In genomic region chr1:184807627-184808417, GRCm38 (mm10) we compare ENCODE assay signal across 13 mouse cellular contexts. TPM values are rescaled to one million over a fixed set of nuclear protein-coding genes. Genes with fewer than 3 reads are reported as not detected.
DNase-seq lines count a peak whose midpoint lies in the region; ATAC-seq and TF ChIP-seq lines count a peak whose summit lies in the region.
"Had no signal": no experiment of that assay in that cellular context is flagged by ENCODE, and none has a peak within 500 bp of the region (broad histone marks: within the 10 kb centered on the region; RNA-seq: fewer than 3 reads in every experiment).

No protein-coding gene starts in this region.

- H3K27ac ChIP-seq in layer of hippocampus, adult 2 months, result no peak overlapping the region
- H3K27ac ChIP-seq in bone marrow, adult 2 months (ENCODE audit: control insufficient read depth, insufficient read depth, low read depth, low read length, poor library complexity), result peak overlapping the region; percentile 86
- peak overlapping the region; percentile 78 for H3K27ac ChIP-seq in liver, embryonic 16.5 days (ENCODE audit: low read length)
- H3K27ac ChIP-seq in stomach, embryonic 16.5 days (ENCODE audit: low read length), result no peak overlapping the region
- no peak overlapping the region for H3K27ac ChIP-seq in forebrain, embryonic 11.5 days (ENCODE audit: low read depth, low read length)
- H3K27ac ChIP-seq: hindbrain, embryonic 10.5 days; limb, embryonic 15.5 days; neural tube, embryonic 12.5 days had no signal

- peak overlapping the region; percentile 40 for H3K4me2 ChIP-seq in liver, embryonic 16.5 days (ENCODE audit: low read depth, low read length)
- no peak overlapping the region for H3K4me2 ChIP-seq in stomach, embryonic 16.5 days (ENCODE audit: low read depth, low read length)
- H3K4me2 ChIP-seq in forebrain, embryonic 11.5 days (ENCODE audit: low read depth, low read length, severe bottlenecking), result no peak overlapping the region
- H3K4me2 ChIP-seq: limb, embryonic 15.5 days; neural tube, embryonic 12.5 days had no signal

- no peaks in the 10 kb centered on the region for H3K9me3 ChIP-seq in liver, embryonic 16.5 days (replicated peaks; ENCODE audit: control insufficient read depth, low read length)
- H3K9me3 ChIP-seq in stomach, embryonic 16.5 days (replicated peaks; ENCODE audit: control insufficient read depth, low read length), result no peaks in the 10 kb centered on the region
- no peaks in the 10 kb centered on the region for H3K9me3 ChIP-seq in forebrain, embryonic 11.5 days (ENCODE audit: control insufficient read depth, low read length)
- H3K9me3 ChIP-seq: hindbrain, embryonic 10.5 days; limb, embryonic 15.5 days; neural tube, embryonic 12.5 days had no signal

- TF ChIP-seq POLR2A in bone marrow, adult 2 months (IDR thresholded peaks at IDR 0.05; ENCODE audit: borderline replicate concordance, control insufficient read depth, low read depth, low read length), result no peak

- peaks cover 3% of the 10 kb centered on the region for H3K4me1 ChIP-seq in bone marrow, adult 2 months (ENCODE audit: control insufficient read depth, insufficient read depth, low read length)
- peaks cover 11% of the 10 kb centered on the region for H3K4me1 ChIP-seq in liver, embryonic 16.5 days (ENCODE audit: control insufficient read depth, low read depth, low read length)
- peaks cover 16% of the 10 kb centered on the region for H3K4me1 ChIP-seq in stomach, embryonic 16.5 days (ENCODE audit: control insufficient read depth, insufficient read depth, low read length)
- peaks cover 8% of the 10 kb centered on the region; the same call in 1 of the 2 replicates for H3K4me1 ChIP-seq in forebrain, embryonic 11.5 days (replicated peaks; ENCODE audit: control insufficient read depth, insufficient read depth, low read length)

- DNase-seq in layer of hippocampus, adult 2 months (ENCODE audit: low spot score in 2 of 2), result no peak
- no peak for DNase-seq in layer of hippocampus, postnatal 14 days (ENCODE audit: low spot score in 2 of 2)
- no peak for DNase-seq in forebrain, embryonic 11.5 days (ENCODE audit: low spot score)
- DNase-seq in kidney, postnatal 14 days, result no peak
- DNase-seq: kidney, postnatal 25 days had no signal

- peaks cover 6% of the 10 kb centered on the region; the same call in 1 of the 2 replicates for H3K27me3 ChIP-seq in liver, embryonic 16.5 days (ENCODE audit: control insufficient read depth, insufficient read depth, low read depth, low read length)
- H3K27me3 ChIP-seq in stomach, embryonic 16.5 days (ENCODE audit: control insufficient read depth, insufficient read depth, low read length), result peaks cover 16% of the 10 kb centered on the region
- H3K27me3 ChIP-seq in forebrain, embryonic 11.5 days (ENCODE audit: control insufficient read depth, insufficient read depth, low read length), result peaks cover 6% of the 10 kb centered on the region

- 15% methylated on average over 15 of the region's 15 CpGs for WGBS in bone marrow, adult 2 months
- 29% methylated on average over 15 of the region's 15 CpGs for WGBS in liver, embryonic 16.5 days (ENCODE audit: insufficient replicate concordance)
- 53% methylated on average over 15 of the region's 15 CpGs for WGBS in stomach, embryonic 16.5 days
- 78% methylated on average over 15 of the region's 15 CpGs for WGBS in forebrain, embryonic 11.5 days

- H3K4me3 ChIP-seq in layer of hippocampus, adult 2 months, result no peak overlapping the region
- H3K4me3 ChIP-seq in bone marrow, adult 2 months (replicated peaks; ENCODE audit: control insufficient read depth, low read depth, low read length), result no peak overlapping the region
- H3K4me3 ChIP-seq in liver, embryonic 16.5 days (ENCODE audit: low read depth, low read length), result no peak overlapping the region
- no peak overlapping the region for H3K4me3 ChIP-seq in stomach, embryonic 16.5 days (replicated peaks; ENCODE audit: low read length)
- H3K4me3 ChIP-seq in forebrain, embryonic 11.5 days (ENCODE audit: low read depth, low read length), result no peak overlapping the region
- H3K4me3 ChIP-seq: hindbrain, embryonic 10.5 days; limb, embryonic 15.5 days; neural tube, embryonic 12.5 days had no signal

- no peaks in the 10 kb centered on the region; the same call in 1 of the 2 replicates for H3K36me3 ChIP-seq in liver, embryonic 16.5 days (ENCODE audit: control insufficient read depth, insufficient read depth)
- no peaks in the 10 kb centered on the region for H3K36me3 ChIP-seq in stomach, embryonic 16.5 days (ENCODE audit: control insufficient read depth, insufficient read depth, low read length)
- H3K36me3 ChIP-seq in forebrain, embryonic 11.5 days (ENCODE audit: control insufficient read depth, insufficient read depth, low read length), result no peaks in the 10 kb centered on the region
- H3K36me3 ChIP-seq: hindbrain, embryonic 10.5 days; neural tube, embryonic 12.5 days had no signal

- ATAC-seq in liver, embryonic 16.5 days (ENCODE audit: low read depth), result no peak
- ATAC-seq in stomach, embryonic 16.5 days (ENCODE audit: insufficient read depth, low FRiP score), result 0 out of 2 replicates have a peak, but pooled peaks have one; percentile 49
- no peak for ATAC-seq in forebrain, embryonic 11.5 days (replicated peaks; ENCODE audit: low FRiP score)
- no peak for ATAC-seq in frontal cortex, adult (ENCODE audit: low TSS enrichment)

- peak; percentile 44 for TF ChIP-seq CTCF in layer of hippocampus, adult 2 months (conservative IDR thresholded peaks at IDR 0.05)
- no peak for TF ChIP-seq CTCF in bone marrow, adult 2 months (IDR thresholded peaks at IDR 0.05; ENCODE audit: control insufficient read depth, insufficient read depth, low read length)

- no peak overlapping the region for H3K9ac ChIP-seq in liver, embryonic 16.5 days (ENCODE audit: low read depth, low read length)
- H3K9ac ChIP-seq in stomach, embryonic 16.5 days (ENCODE audit: low read length), result no peak overlapping the region; the same call in 1 of the 2 replicates
- H3K9ac ChIP-seq in forebrain, embryonic 11.5 days (ENCODE audit: low read length), result no peak overlapping the region
- H3K9ac ChIP-seq: limb, embryonic 15.5 days; neural tube, embryonic 12.5 days had no signal

RNA-seq across cellular contexts. Expression of gene Marc1, which starts 3.3 kb away (rescaled TPM):
- under 1 TPM in 1 of 2 experiments, not detected in 1; 0.28 TPM for total RNA-seq in layer of hippocampus, adult 2 months (2021)
- total RNA-seq in layer of hippocampus, postnatal 14 days (2021), result under 1 TPM in 1 of 2 experiments, not detected in 1; 0.35 TPM
- 2.3 and 5.9 TPM in 2 replicates for polyA plus RNA-seq in bone marrow, adult 2 months (2011; ENCODE audit: insufficient read depth, insufficient read length, low replicate concordance, missing spikeins)
- 42.6 and 42.9 TPM in 2 replicates for polyA plus RNA-seq in liver, embryonic 16.5 days (2015; fragmentation: Nextera tagmentation; extraction: Ambion mirVana)
- polyA plus RNA-seq in stomach, embryonic 16.5 days (2015; fragmentation: Nextera tagmentation; extraction: Ambion mirVana), result 2.1 and 2.7 TPM in 2 replicates
- polyA plus RNA-seq in forebrain, embryonic 11.5 days (2014; fragmentation: Nextera tagmentation; extraction: Ambion mirVana), result 0.15 TPM in 1 of 2 replicates, not detected in the other
- polyA plus RNA-seq: embryonic facial prominence, embryonic 11.5 days; hindbrain, embryonic 10.5 days had no signal

RNA-seq across cellular contexts. Expression of gene Marc2, which starts 38.4 kb away (rescaled TPM):
- 100 to 1,000 TPM; 103 to 120 TPM for total RNA-seq in layer of hippocampus, adult 2 months (2021)
- total RNA-seq in layer of hippocampus, postnatal 14 days (2021), result 10 to 100 TPM; 93.0 to 97.6 TPM
- polyA plus RNA-seq in bone marrow, adult 2 months (2011; ENCODE audit: insufficient read depth, insufficient read length, low replicate concordance, missing spikeins), result 92.0 and 103 TPM in 2 replicates
- 222 and 226 TPM in 2 replicates for polyA plus RNA-seq in liver, embryonic 16.5 days (2015; fragmentation: Nextera tagmentation; extraction: Ambion mirVana)
- polyA plus RNA-seq in stomach, embryonic 16.5 days (2015; fragmentation: Nextera tagmentation; extraction: Ambion mirVana), result 218 and 228 TPM in 2 replicates
- 89.7 and 96.4 TPM in 2 replicates for polyA plus RNA-seq in forebrain, embryonic 11.5 days (2014; fragmentation: Nextera tagmentation; extraction: Ambion mirVana)

Comparison
In these comparisons a context has a peak if more than half of its experiments do, and no peak if none do; other contexts are left out.
1. H3K27ac ChIP-seq: peak in bone marrow, adult 2 months (single experiment) and liver, embryonic 16.5 days (single experiment); none in layer of hippocampus, adult 2 months (single experiment), stomach, embryonic 16.5 days (single experiment) and forebrain, embryonic 11.5 days (single experiment).